Mouse (Mus musculus) right cerebral cortex, postnatal 4 days (tissue): ENCODE measurements around the gene Gpatch2l.

Source experiments
- DNase-seq: peaks from one replicate; pipeline ENCODE4 v3.0.0-alpha.2; 2022

The Gpatch2l gene

GRCm38 (mm10) chr12:86241604-86242536 is at the start of gene Gpatch2l:
Gpatch2l (plus strand) TSS chr12:86241858.
- peak; percentile 88 for DNase-seq

DNA sequence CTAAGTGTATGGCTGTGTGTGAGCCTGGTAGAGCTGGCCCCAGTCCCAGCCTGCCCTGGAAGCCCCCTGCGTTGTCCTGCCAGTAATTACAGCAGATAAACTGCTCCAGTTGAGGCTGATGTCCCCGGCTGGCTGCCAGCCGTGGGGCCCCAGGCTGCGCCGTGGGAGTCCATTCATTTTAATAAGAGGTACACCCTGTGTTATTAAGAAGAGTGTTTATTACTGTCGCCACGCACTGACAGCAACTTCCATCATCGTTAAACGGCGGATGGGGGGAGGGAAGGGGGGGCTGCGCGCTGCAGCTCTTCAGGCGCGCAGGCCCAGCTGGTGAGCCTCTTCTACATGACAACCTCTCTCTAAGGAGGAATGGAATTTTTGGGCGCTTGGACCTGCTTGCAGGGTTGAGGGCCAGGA is 49.6 kb upstream of the Gpatch2l start:
- peak; percentile 49 for DNase-seq

GRCm38 (mm10) chr12:86196944-86197343 is 44.7 kb upstream of the Gpatch2l start:
- no peak for DNase-seq

DNA sequence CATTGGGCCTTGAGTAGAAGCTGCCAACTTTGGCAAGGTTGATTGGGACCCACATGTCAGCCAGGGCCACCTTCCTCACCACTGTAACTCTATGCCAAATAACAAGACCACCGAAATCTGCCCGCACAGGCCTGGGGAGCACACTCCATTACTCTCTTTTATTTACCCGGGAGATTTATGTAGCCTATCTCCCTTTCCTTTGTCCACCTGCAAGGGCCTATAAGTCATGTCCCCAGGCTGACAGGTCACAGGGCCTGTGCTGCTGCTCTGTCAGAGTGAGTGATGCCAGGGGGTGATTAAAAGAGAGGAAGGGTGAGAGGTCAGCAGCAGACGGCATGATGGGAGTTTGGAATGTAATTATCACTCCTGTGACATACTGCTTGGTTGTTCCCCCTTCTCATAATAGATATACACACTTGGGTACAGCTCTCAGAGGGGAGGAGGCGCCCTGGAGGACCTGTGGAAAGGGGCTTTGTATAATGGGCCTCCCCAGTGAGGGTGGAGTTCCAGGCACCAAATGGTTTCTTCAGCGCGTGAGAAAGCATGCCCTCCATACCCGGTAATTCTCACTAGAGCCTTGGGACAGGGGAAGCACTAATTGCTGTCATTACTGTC is 38.1 kb upstream of the Gpatch2l start:
- no peak for DNase-seq

- DNase-seq, result no peak
These were observed 30.5 kb upstream of the Gpatch2l start for GRCm38 (mm10) chr12:86211099-86211520.

DNA sequence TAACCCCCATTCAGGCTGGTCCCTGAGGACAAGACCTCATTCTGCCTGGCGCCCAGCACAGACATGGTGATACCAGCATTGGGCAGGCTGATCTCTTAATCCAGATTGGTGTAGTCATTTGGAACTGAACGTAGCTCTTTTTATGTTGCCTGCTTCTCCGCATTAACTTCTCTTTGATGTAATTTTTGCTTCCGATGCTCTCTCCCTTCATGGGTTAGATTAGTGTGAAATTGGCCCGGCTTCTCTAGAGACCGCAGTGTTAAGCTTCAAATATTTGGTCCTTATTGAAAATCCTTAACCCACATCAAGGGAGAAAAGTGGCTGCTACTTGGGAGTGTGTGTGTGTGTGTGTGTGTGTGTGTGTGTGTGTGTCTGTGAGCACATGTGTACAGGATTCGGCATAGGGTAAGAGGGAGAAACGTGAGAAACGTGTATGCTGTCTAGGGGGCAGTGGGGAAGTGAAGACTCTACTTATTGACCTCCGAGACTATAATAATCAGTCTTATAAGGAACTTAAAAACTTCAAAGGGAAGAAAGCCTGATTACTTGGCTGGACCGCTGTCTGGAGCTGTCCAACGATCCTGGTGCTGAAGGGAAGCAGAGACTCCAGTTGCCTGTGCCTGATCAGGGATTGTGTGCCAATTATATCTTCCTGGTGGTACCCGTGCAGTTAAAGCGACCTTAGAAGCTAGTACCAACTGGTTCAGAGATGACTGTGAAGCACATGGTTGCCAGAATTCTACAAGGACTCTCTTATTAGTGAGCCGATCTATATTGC is 28.8 kb upstream of the Gpatch2l start:
- peak; percentile 58 for DNase-seq

GRCm38 (mm10) chr12:86214201-86214600 is 27.5 kb upstream of the Gpatch2l start:
- DNase-seq, result no peak

- DNase-seq, result peak; percentile 20
These were observed 24.8 kb upstream of the Gpatch2l start for GRCm38 (mm10) chr12:86216687-86217421.

GRCm38 (mm10) chr12:86220200-86221021 is 21.2 kb upstream of the Gpatch2l start:
- peak; percentile 24 for DNase-seq

DNA sequence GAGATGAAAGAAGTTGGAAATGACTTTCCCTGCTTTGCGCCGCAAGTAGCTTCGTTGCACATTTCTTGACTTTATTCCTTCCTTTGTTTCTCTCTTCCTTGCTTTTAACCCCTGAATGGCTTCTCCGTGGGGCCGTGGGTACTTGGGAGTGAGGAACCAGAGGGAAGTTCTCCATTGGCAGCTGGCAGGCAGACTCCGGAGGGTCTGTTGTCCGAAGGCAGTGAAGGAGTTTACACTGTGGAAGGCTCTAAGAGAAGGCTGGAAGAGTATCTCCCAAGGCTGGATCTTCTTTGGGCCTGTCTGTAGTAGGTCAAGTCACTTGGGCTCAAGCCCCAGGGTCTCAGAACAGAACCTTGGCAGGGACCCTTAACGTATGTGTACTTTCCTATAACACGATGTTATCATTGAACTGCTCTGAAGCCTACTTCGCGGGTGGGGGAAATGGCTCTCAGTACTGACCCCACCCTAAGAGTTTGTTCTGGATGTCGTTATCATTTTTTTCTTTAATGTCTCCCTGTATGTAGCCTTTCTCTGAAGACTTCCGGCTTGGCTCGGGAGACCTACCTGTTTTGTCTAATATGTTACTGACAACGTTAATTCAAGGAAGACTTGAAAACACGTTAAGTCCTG is 20.5 kb upstream of the Gpatch2l start:
- DNase-seq, result no peak

DNA sequence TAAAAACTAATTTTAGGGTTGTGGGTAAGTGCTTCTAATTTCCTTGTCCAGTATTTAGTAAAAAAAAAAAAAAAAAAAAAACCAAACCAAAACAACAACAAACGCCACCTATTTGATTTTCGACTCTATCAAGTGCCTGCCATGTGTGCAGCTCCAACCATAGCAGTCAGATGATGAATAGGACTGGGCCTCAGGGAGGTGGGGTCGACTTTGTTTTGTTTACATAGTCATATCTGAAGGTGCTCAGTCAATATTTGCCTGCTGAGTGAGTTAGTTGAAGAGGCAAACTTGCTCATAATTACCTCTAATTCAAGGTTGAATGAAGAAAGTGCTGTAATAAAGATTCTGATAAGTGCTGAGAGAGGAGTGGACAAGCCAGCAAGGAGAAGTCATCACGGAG is 7.4 kb upstream of the Gpatch2l start:
- no peak for DNase-seq

DNA sequence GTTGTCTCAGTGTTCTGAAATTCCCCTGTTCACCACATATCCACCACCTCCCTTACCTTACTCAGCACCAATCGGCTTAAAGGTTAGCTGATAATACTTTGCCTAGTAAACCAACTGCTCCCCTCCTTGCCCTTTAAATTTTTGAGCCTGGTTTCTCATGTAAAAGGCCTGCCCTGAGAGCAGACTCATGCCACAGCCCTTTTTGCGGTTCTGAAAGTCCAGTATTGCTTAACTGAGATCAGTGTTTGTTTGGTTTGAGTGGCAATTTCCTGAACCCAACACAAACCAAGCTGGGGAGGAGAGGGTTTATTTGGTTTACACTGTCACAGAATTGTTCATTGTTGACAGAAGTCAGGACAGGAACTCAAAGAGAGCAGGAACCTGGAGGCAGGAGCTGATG is 2.9 kb upstream of the Gpatch2l start:
- DNase-seq, result no peak

GRCm38 (mm10) chr12:86242563-86242962 is 905 bp downstream of the Gpatch2l start:
- no peak for DNase-seq

DNA sequence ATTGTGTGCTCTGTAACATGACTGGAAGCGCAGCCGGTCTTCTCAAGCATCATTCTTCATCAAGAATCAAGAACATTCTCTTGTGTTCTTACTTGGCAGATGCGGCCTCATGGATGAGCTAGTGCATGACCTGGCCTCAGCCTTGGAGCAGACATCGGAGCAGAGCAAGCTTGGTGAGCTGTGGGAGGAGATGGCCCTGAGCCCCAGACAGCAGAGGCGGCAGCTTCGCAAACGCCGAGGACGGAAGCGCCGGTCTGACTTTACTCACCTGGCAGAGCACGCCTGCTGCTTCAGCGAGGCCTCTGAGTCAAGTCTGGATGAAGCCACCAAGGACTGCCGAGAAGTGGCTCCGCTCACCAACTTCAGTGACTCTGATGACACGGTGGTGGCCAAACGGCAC is 2.3 kb downstream of the Gpatch2l start:
- DNase-seq, result no peak

DNA sequence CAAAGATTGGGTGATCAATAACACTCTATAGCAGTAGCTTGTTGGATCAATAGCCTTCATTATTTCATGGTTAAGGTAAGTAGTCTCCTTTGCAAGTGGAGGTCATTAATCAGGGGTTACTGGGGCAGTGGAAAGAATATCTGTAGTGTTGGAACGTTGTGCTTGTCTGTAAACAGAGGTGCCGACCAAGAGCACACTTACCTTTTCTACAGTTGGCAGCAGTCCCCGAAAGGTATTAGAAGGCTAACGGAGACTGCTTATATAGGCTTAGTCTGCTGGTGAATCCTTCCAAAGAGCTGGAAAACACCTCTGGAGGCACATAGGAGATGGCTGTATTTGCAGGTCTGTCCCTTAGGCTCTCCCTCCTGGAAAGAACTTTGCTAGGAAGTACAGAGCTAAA is 8.5 kb downstream of the Gpatch2l start:
- no peak for DNase-seq

DNA sequence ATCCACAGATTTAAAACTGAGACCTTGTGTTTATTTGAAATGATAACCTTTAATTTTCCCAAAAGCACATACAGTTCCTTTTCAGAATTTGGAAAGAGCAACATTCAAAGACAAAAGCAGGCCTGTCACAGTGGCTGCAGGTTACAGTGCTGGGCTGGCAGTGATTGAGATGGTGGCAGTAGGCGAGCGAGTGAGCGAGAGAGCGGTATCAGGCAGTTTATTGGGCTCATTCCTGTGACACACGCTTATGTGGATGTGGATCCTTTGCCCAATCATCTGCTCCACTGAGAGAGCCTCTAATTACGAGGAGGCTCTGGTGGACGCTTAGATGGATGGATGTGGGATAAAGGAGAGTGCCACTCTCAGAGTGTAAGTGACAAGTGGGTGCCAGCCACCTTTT is 13.3 kb downstream of the Gpatch2l start:
- DNase-seq, result no peak

DNA sequence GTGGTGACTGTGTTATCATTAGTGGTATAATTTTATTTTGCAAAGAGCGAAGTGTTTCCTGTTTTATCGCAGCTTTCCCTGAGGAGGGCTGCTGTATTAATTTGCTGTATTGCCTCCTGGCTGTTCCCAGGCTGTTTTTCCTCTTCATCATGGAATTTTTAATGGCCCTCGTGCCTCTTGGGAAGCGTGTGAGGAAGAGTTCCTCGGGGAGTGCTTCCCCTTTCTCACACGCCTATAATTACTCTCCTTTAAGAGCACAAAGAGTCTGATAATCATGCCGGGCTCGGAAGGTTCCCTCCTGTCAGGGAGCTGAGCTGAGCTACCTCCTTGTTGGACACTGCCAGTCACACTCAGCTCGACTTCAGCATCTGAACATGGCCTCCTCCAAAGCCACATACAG is 30.0 kb downstream of the Gpatch2l start:
- DNase-seq, result no peak

DNA sequence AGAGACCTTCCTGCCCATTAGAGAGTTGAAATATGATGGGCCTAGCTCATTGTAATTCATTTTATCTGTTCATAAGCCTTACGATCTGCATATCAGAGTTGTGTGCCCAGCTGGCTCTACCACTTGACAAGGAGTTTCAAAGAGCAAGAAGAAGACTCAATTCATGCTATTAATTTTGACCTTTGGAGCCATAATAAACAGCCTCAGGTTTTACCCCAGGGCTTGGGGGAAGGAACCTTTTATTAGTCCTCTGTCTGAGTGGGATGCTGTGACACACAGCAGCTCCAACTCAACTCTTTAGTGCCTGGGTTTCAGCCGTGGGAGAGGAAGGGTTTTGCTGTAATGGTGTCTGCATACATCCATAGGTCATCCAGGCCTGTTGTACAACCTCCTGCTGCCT is 32.6 kb downstream of the Gpatch2l start:
- no peak for DNase-seq

DNA sequence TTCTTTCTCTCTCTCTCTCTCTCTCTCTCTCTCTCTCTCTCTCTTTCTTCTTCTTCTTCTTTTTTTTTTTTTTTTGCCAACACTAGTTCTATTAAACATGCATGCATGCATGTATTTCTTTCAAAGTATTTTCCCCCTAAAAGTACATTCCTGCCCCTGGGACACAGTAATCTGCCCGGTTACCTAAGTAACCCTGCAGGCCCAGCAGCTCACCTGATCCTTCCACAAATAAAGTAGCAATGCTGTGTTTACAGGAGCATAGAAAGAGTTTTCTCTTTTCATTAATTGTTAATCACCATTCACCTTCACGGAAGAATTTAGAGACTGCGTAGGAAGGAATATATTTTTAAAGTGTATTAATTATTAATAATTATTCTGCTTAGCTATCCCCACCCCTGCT is 34.1 kb downstream of the Gpatch2l start:
- DNase-seq, result no peak

GRCm38 (mm10) chr12:86276463-86276862 is 34.8 kb downstream of the Gpatch2l start:
- no peak for DNase-seq

DNA sequence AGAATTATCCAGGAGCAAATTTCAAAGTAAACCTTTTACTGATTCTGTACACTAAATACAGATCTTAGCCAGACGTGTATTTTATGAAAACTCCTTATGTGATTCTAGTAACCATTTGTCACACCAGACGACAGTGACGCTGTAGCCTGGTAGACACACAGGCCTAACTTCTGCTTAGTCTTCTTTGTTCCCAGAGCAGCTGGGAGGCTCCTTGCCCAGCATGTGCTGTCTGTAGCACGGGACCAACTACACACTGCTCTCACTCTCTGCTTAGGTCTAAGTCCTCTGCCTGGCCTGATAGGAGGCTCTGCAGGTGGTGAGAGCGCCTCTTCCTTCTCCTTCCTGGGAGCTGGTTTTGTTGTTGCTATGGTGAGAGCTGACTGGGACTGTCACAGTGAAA is 35.2 kb downstream of the Gpatch2l start:
- no peak for DNase-seq
